Mouse (Mus musculus): ENCODE measurements around the gene Irf2bpl. TPM values are rescaled to one million over a fixed set of nuclear protein-coding genes. Genes with fewer than 3 reads are reported as not detected.
A peak's percentile ranks its signal among the peaks of the same experiment; 100 is the strongest.

Irf2bpl gene
- polyA plus RNA-seq, 1 experiment = 59.1 TPM

GRCm38 (mm10) chr12:86858498-86858897 is 26.1 kb downstream of the Irf2bpl start:
- H3K36me3 ChIP-seq (ENCODE audit: control insufficient read depth, insufficient read depth) = no peaks in the 10 kb centered on the region
- no peak overlapping the region for H3K4me2 ChIP-seq (ENCODE audit: low read depth)
- TF ChIP-seq POLR2A (IDR thresholded peaks at IDR 0.05; ENCODE audit: insufficient read length, low read depth) (no peak), REST (IDR thresholded peaks at IDR 0.05; ENCODE audit: insufficient read depth, insufficient read length) (no peak), USF1 (IDR thresholded peaks at IDR 0.05; ENCODE audit: low read depth) (no peak), POLR2AphosphoS2 (IDR thresholded peaks at IDR 0.05; ENCODE audit: insufficient read length, low read depth) (no peak), CEBPB (IDR thresholded peaks at IDR 0.05; ENCODE audit: insufficient read depth, poor library complexity, severe bottlenecking) (no peak), SRF (IDR thresholded peaks at IDR 0.05; ENCODE audit: control insufficient read depth, insufficient read length, low read depth) (no peak), MAX (IDR thresholded peaks at IDR 0.05; ENCODE audit: low read depth) (no peak), MYOD1 (IDR thresholded peaks at IDR 0.05; ENCODE audit: control insufficient read depth in 1 of 3, insufficient read length in 2 of 3, low read depth in 2 of 3) (no peak), MYOG (IDR thresholded peaks at IDR 0.05; ENCODE audit: control insufficient read depth in 1 of 3, insufficient read depth in 1 of 3, insufficient read length in 2 of 3, low read depth in 2 of 3) (no peak), TCF12 (IDR thresholded peaks at IDR 0.05; ENCODE audit: insufficient read depth, poor library complexity, severe bottlenecking) (no peak), TCF3 (IDR thresholded peaks at IDR 0.05; ENCODE audit: insufficient read length, low read depth) (no peak), E2F4 (IDR thresholded peaks at IDR 0.05; ENCODE audit: insufficient read depth) (no peak)
- H3ac ChIP-seq (ENCODE audit: control insufficient read depth, insufficient read length) = no peak overlapping the region
- no peak overlapping the region for H3K4me3 ChIP-seq
- H3K27me3 ChIP-seq (ENCODE audit: control insufficient read depth, insufficient read depth, insufficient read length) = no peaks in the 10 kb centered on the region
- no peaks in the 10 kb centered on the region for H3K79me2 ChIP-seq (ENCODE audit: control insufficient read depth, insufficient read depth)

DNA sequence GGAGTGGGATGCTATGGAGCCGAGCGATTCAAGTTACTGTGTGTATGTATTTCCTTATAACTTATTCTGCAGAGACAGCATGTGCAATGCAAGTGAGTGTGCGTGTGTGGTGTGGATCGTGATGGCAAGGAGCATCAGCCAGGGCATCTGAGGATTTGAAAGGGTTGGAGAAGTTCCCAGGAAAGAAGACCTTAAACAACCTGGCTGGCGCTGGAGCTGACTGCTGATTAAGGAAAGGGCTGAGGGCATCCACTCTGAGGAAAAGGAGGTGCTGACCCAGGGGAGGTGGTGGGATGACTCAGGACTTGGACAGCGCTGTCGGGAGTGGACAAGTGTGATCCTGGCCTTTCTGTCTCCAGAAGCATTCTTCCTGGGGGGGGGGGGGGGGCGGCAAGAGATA is 27.3 kb downstream of the Irf2bpl start:
- no peak for TF ChIP-seq POLR2AphosphoS2 (IDR thresholded peaks at IDR 0.05; ENCODE audit: insufficient read length, low read depth)
- TF ChIP-seq POLR2A (IDR thresholded peaks at IDR 0.05; ENCODE audit: insufficient read length, low read depth) = no peak
- no peak for TF ChIP-seq CEBPB (IDR thresholded peaks at IDR 0.05; ENCODE audit: insufficient read depth, poor library complexity, severe bottlenecking)
- TF ChIP-seq REST (IDR thresholded peaks at IDR 0.05; ENCODE audit: insufficient read depth, insufficient read length) = peak; percentile 60
- H3K4me2 ChIP-seq (ENCODE audit: low read depth) = no peak overlapping the region
- no peak overlapping the region for H3ac ChIP-seq (ENCODE audit: control insufficient read depth, insufficient read length)
- H3K27me3 ChIP-seq (ENCODE audit: control insufficient read depth, insufficient read depth, insufficient read length) = no peaks in the 10 kb centered on the region
- no peak overlapping the region for H3K4me3 ChIP-seq
- no peaks in the 10 kb centered on the region for H3K79me2 ChIP-seq (ENCODE audit: control insufficient read depth, insufficient read depth)
- no peaks in the 10 kb centered on the region for H3K36me3 ChIP-seq (ENCODE audit: control insufficient read depth, insufficient read depth)

DNA sequence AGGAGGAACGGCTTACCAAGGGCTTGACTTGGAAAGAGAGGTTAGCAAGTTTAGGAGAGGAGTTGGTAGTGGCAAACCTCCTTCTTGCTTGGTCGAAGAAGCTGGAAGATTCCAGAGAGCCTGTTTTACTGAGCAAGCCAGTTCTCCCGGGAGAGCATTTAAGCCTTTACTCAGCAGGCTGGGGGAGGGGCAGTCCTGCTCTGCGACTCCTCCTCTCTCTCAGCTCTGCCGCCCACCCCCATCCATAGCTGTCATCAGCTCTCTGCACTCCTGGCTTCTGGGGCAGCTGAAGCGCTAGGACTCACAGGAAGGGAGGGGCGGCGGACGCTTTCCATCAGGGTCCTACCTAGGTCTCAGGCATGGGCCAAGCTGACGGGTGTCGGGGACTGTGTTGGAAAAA is 28.9 kb downstream of the Irf2bpl start:
- no peaks in the 10 kb centered on the region for H3K79me2 ChIP-seq (ENCODE audit: control insufficient read depth, insufficient read depth)
- H3K4me2 ChIP-seq (ENCODE audit: low read depth) = no peak overlapping the region
- H3K36me3 ChIP-seq (ENCODE audit: control insufficient read depth, insufficient read depth) = no peaks in the 10 kb centered on the region
- H3K27me3 ChIP-seq (ENCODE audit: control insufficient read depth, insufficient read depth, insufficient read length) = no peaks in the 10 kb centered on the region
- TF ChIP-seq MYOD1 (IDR thresholded peaks at IDR 0.05; ENCODE audit: control insufficient read depth in 1 of 3, insufficient read length in 2 of 3, low read depth in 2 of 3) (no peak), SRF (IDR thresholded peaks at IDR 0.05; ENCODE audit: control insufficient read depth, insufficient read length, low read depth) (no peak), USF1 (IDR thresholded peaks at IDR 0.05; ENCODE audit: low read depth) (no peak), CEBPB (IDR thresholded peaks at IDR 0.05; ENCODE audit: insufficient read depth, poor library complexity, severe bottlenecking) (no peak), TCF12 (IDR thresholded peaks at IDR 0.05; ENCODE audit: insufficient read depth, poor library complexity, severe bottlenecking) (no peak), POLR2A (IDR thresholded peaks at IDR 0.05; ENCODE audit: insufficient read length, low read depth) (no peak), REST (IDR thresholded peaks at IDR 0.05; ENCODE audit: insufficient read depth, insufficient read length) (no peak), TCF3 (IDR thresholded peaks at IDR 0.05; ENCODE audit: insufficient read length, low read depth) (no peak)
- H3ac ChIP-seq (ENCODE audit: control insufficient read depth, insufficient read length) = no peak overlapping the region
- H3K4me3 ChIP-seq = no peak overlapping the region

GRCm38 (mm10) chr12:86853516-86853915 is 31.1 kb downstream of the Irf2bpl start:
- H3K36me3 ChIP-seq (ENCODE audit: control insufficient read depth, insufficient read depth) = no peaks in the 10 kb centered on the region
- no peaks in the 10 kb centered on the region for H3K27me3 ChIP-seq (ENCODE audit: control insufficient read depth, insufficient read depth, insufficient read length)
- TF ChIP-seq TCF3 (IDR thresholded peaks at IDR 0.05; ENCODE audit: insufficient read length, low read depth) (no peak), MYOD1 (IDR thresholded peaks at IDR 0.05; ENCODE audit: control insufficient read depth in 1 of 3, insufficient read length in 2 of 3, low read depth in 2 of 3) (peak in 1 of 3 experiments; percentile 29), CEBPB (IDR thresholded peaks at IDR 0.05; ENCODE audit: insufficient read depth, poor library complexity, severe bottlenecking) (no peak), MAX (IDR thresholded peaks at IDR 0.05; ENCODE audit: low read depth) (no peak), MYOG (IDR thresholded peaks at IDR 0.05; ENCODE audit: control insufficient read depth in 1 of 3, insufficient read depth in 1 of 3, insufficient read length in 2 of 3, low read depth in 2 of 3) (no peak)
- H3ac ChIP-seq (ENCODE audit: control insufficient read depth, insufficient read length) = no peak overlapping the region
- H3K4me2 ChIP-seq (ENCODE audit: low read depth) = no peak overlapping the region
- no peak overlapping the region for H3K4me3 ChIP-seq
- no peaks in the 10 kb centered on the region for H3K79me2 ChIP-seq (ENCODE audit: control insufficient read depth, insufficient read depth)

GRCm38 (mm10) chr12:86851313-86851712 is 33.3 kb downstream of the Irf2bpl start:
- H3ac ChIP-seq (ENCODE audit: control insufficient read depth, insufficient read length) = no peak overlapping the region
- H3K4me3 ChIP-seq = no peak overlapping the region
- no peaks in the 10 kb centered on the region for H3K79me2 ChIP-seq (ENCODE audit: control insufficient read depth, insufficient read depth)
- H3K27me3 ChIP-seq (ENCODE audit: control insufficient read depth, insufficient read depth, insufficient read length) = no peaks in the 10 kb centered on the region
- no peak overlapping the region for H3K4me2 ChIP-seq (ENCODE audit: low read depth)
- TF ChIP-seq TCF3 (IDR thresholded peaks at IDR 0.05; ENCODE audit: insufficient read length, low read depth) (no peak), USF1 (IDR thresholded peaks at IDR 0.05; ENCODE audit: low read depth) (no peak), SRF (IDR thresholded peaks at IDR 0.05; ENCODE audit: control insufficient read depth, insufficient read length, low read depth) (no peak), E2F4 (IDR thresholded peaks at IDR 0.05; ENCODE audit: insufficient read depth) (no peak), CEBPB (IDR thresholded peaks at IDR 0.05; ENCODE audit: insufficient read depth, poor library complexity, severe bottlenecking) (no peak), TCF12 (IDR thresholded peaks at IDR 0.05; ENCODE audit: insufficient read depth, poor library complexity, severe bottlenecking) (no peak), POLR2A (IDR thresholded peaks at IDR 0.05; ENCODE audit: insufficient read length, low read depth) (no peak), POLR2AphosphoS2 (IDR thresholded peaks at IDR 0.05; ENCODE audit: insufficient read length, low read depth) (no peak), REST (IDR thresholded peaks at IDR 0.05; ENCODE audit: insufficient read depth, insufficient read length) (no peak), MYOD1 (IDR thresholded peaks at IDR 0.05; ENCODE audit: control insufficient read depth in 1 of 3, insufficient read length in 2 of 3, low read depth in 2 of 3) (no peak), MYOG (IDR thresholded peaks at IDR 0.05; ENCODE audit: control insufficient read depth in 1 of 3, insufficient read depth in 1 of 3, insufficient read length in 2 of 3, low read depth in 2 of 3) (no peak), MAX (IDR thresholded peaks at IDR 0.05; ENCODE audit: low read depth) (no peak)
- H3K36me3 ChIP-seq (ENCODE audit: control insufficient read depth, insufficient read depth) = no peaks in the 10 kb centered on the region

Measured in myocyte (in vitro differentiated cells).